Mouse (Mus musculus) urinary bladder, adult 18-20 months (tissue): ENCODE measurements at regions not wholly inside any gene's neighbourhood (a gene's known extent, or its start where the extent isn't known, plus 50 kb on each side); places are given as distances from the start of the nearest gene placed in this dataset.
"Not testable (repeated sequence)": the region's sequence is repeated elsewhere in the genome, so short reads cannot be mapped to it uniquely, and the experiment has no call there.

Experiments used
- DNase-seq, 2 experiments: peaks; one replicate each; pipeline ENCODE4 v3.0.0; 2022; ENCODE audit warnings: low spot score in 2 of 2, mixed read lengths in 2 of 2

- peak in 1 of 2 experiments; percentile 16 for DNase-seq
These were observed 56.4 kb downstream of the Bod1 start for GRCm38 (mm10) chr11:31615107-31615811.

GRCm38 (mm10) chr11:31614394-31614713 lies 57.3 kb downstream of the Bod1 start:
- DNase-seq = no peak

DNA sequence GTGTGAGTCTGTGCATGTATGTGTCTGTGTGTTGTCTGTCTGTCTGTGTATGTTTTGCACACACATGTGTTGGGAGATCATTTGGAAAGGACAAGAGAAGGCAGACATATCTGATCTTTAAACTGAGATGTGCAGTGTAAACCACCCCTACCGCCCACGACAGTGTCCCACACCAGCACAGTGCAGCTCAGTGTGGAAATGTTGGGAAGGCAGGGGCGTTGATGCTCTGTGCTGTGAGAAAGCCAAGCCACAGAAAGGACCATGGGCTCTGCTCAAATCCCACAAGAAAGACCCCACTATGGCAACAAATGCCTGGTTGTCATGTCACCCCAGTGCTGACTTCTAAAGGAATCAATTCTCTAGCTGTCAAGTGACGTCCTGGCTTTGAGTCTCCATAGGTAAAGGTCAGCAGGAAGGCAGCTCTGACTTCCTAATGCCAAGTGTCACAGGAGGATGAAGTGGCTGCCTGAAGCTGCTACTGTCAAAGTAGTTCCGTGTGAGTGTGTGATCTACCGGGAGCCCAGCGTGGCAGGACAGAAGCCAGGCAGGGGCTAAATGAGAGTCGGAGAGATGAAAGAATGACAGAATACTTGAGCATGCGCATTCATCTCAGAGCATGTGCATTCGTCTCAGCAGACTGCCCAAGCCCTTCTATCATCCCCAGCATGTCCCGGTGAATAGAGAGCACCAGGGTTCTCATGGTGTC lies 57.8 kb downstream of the Bod1 start:
- DNase-seq = no peak

- DNase-seq = no peak
These were observed 63.2 kb downstream of the Bod1 start for GRCm38 (mm10) chr11:31608458-31608857.

GRCm38 (mm10) chr11:31601499-31601898 lies 70.2 kb downstream of the Bod1 start:
- DNase-seq = no peak

- DNase-seq = no peak
These were observed 78.1 kb downstream of the Bod1 start for GRCm38 (mm10) chr11:31593604-31594003.

DNA sequence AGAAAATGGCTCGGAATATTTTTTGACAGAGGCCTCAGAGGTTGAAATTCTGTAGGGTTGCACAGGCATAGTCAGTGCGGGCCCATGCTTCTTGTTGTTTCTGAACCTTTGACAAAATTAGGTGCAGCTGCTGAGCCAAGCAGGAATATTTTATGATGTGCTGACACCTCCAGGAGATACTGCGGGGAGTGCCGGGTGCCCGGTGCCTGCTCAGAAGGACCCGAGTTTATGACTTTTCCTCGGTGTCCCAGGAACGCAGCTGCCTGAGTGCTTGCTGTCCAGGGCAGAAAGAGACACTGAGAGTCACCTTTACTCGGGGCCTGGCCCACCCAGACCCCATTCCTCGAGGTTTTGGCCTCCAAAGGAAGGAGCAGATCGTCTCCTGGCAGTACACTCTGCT lies 79.6 kb downstream of the Bod1 start:
- no peak for DNase-seq

DNA sequence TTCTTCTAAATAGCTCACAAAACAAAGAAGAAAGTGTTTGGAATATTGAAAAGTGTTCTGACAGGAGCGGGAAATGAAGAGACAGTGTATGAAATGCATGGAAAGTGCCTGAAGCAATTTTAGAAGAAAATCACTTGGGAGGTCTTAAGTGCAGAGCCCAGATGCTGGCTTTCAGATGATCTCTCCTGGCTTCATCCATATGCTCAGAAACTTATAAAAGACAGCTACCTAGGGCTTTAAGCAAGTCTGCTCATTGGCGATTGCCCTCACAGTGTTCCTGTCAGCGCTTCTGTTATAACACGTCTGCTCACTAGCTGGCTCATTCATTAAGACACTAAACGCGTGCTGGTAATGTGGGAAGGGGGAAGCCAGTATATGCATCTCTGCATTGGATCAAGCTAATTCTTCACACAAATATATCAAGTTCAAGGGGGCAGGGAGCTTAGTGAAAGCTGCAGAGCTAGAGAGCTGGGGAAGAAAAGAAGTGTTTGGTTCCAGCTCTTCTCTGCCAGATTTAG lies 80.6 kb downstream of the Bod1 start:
- DNase-seq = no peak

DNA sequence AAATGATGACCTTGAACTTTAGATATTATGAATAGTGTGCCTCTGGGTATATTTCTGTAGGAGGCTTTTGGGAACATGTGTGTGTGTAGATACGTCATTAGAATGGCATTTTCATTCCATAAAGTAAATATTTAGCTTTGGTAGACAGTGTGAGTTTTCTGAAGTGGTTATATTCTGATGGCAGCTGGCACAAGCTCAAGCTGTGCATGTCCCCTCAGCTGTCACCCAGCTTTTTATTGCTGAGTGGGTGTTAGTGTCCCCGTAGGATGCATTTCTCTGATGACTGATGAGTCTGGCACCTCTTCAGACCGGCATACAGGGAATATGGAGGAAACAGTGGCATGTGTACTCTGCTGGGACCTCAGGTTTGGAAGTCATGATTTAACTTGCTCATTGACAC lies 96.7 kb downstream of the Bod1 start:
- DNase-seq = no peak

DNA sequence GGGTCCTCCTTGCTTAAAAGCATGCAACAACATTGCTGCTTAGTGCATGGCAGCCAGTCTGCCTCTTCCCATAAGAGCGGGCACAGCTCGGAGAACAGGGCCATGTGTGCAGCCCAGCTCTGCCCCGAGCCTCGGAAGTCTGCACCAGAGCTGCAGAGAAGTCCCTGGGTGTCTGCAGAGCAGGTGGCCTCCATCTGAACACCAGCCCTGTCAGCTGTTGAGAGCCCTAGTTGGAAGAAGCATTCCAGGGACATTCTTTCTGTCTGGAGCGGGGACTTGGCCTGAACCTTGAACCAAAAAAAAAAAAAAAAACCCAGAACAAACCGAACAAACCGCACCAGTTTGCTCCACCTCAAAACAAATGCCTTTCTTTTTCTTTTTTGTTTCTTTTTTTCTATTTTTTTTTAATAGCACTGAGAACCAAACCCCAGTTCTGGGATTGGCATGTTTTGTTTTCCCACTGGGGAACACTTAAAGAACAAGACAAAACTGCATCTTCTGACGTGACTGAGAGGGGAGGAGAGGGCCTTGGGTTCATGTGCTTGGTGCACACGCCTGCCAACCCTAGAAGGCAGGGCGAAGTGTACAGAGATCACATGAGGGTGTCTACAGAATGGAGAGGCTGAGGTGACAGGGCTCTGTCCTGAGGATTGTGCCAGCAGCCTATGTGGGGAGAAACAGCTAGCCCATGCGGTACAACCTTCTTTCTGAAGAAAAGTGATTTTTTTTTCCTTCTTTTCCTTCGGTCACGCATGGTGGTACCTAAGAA lies 106.8 kb downstream of the Bod1 start:
- DNase-seq = no peak

DNA sequence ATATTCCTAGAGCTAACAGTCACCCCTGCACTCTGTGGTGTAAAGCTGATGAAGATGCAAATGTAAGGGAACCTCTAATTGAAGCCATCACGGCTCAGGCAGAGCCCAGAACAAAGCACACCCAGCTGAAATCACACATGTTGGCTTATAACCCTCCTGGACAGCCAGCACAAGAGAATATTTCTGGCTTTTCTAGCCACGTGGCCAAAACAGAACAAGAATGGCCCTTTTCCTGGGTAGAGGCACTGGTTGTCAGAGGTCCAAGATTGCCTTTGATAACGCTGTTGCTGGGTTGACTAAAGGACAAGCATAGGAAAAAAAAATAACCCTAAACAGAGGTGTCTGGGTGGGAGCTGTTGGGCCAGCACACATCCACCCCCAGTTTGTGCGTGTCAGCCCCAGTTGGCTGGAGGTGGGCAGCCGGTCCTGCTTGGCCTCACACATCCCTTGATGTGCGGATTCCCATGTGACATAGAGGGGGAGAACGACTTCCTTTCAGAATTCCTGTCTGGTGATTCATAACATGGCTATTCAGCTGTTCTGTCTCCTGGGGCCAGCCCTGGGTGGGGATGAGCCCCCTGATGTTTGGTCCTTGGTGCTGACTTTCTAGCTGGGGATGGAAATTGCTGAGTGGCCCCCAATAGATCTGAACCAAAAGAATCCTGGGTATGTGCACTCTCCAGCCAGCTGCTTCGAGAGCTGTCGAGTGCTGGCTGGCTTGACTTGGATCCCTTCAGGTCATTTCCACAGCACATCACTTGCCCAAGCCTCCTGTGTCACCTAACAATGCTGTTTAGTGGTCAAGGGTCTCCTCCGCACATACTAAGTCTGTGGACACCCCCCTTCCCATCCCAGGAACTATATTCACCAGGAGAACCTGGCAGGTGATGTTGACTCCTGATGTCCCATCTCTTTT lies 107.6 kb downstream of the Bod1 start:
- no peak for DNase-seq

GRCm38 (mm10) chr11:31562954-31563353 lies 108.7 kb downstream of the Bod1 start:
- DNase-seq = no peak

GRCm38 (mm10) chr11:31560775-31561174 lies 110.9 kb downstream of the Bod1 start:
- no peak for DNase-seq

GRCm38 (mm10) chr11:31555042-31555441 lies 116.6 kb downstream of the Bod1 start:
- DNase-seq = no peak

DNA sequence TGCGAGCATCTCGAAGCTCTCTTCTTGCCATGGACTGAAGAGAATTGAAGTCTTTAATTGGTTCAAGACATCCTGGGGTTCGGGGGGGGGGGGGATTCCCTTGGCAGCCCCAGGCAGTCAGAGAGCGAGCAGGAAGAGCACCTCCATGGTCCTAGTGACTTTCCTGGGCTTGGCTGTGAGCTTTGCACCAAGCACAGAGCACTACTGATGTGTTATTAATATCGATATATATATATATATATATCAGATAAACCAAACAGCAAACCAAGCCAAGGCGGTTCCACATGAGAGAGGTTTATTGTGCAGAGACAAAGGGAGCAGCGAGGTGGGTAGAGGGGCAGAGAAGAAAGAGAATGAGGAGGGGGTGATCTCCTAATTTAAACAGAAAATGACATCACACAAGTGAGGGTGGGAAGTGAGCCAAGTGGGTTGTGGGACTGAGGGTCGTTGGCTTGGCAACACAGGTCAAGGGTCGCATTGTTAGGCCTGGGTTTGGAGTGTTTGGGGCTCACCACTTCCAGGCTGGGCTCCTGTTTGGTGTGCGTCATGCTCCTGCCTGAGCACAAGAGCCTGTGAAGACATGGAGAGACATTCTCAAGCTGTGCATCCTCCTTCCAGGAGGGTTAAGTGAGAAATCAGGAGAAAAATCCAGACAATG lies 119.9 kb downstream of the Bod1 start:
- DNase-seq = no peak

DNA sequence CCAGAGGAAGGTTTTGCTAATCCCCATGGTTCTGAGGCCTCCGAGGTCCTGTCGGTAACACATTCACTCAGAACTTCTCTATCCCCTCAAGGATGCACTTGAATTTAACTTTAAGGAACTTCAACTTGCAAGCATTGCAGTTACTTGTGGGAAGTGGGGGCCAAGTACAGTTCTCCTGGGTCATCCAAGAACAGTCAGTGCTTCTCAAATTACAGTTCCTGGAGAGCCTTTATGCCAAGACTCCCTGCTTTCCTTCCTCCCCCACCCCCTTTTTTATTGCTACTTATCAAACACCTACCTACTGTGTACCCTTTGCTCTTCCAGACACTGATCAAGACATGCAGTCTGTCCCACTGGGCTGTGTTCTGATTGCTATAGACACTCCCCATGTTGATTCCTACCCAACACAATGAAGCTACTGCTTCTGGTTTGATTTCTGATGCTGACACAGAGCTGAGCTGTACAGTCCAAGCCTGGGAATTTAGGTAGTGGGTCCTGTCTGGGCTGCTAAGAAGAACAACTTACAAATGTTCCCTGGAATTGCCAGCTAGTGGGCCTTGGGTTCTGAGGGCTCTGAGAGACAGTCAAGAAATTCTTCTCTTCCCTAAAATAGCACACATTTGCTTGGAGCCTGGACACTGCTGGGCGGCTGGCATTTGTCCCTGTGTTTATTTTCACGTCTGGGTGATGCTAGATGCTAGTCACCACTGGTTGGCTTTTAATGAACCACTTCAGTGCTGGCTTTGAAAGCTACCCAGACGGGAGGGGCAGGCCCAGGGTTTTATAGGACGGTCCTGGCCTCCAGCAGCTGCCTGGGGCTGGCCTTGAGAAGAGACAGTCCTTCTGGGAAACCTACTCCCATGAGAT lies 120.7 kb downstream of the Bod1 start:
- DNase-seq = peak in 1 of 2 experiments; percentile 15

- DNase-seq = not testable (repeated sequence)
These were observed 126.2 kb downstream of the Bod1 start for GRCm38 (mm10) chr11:31545514-31545913.

DNA sequence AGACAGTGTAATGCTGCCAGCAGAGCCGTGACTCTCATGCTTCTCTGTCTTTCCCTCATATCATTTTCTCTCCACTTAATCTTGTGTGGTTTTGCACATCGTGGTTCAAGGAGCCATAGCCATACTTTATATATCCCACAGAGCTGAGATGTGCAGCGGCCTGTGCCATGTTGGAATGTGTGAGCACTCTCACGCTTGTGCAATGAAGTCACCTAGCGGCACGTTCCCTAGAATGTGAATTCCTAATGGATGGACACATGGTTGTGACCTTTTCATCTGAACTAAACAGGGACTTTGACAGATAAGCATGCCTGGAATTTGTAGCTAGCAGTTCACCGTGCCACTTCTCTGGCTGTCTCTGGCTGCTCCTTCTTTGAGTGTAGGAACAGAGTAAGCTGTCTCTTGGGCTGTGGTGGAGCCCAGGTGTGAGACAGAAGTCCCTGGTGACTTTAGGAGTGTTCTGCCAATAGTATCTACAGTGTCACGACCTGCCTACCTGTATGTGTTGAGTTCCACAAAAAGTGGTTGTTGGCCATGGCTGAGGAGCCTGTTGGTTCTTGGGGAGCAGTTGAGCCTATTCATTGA lies 129.0 kb downstream of the Bod1 start:
- DNase-seq = no peak

DNA sequence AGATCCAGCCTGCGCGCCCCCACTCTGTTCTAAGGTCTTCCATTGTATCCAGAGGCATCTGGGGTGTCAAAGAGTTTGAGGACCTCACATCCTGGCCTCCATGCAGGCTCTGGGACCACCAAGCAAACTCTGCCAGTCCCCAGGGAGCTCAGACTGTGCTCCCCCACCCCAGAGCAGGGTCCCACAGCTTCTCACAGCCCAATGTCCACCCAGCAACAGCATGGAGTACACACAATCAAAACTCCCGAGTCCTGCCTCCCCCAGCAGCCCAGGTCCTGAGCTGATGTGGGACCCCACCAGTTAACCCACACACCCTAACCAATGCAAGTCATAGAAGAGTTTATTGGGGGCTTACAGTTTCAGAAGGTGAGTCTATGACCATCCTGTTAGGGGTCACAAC lies 130.3 kb downstream of the Bod1 start:
- DNase-seq = no peak

GRCm38 (mm10) chr11:31540816-31541215 lies 130.9 kb downstream of the Bod1 start:
- no peak for DNase-seq
